Mouse (Mus musculus) heart, adult 2 months (tissue): ENCODE data around the gene Arhgef10l.

Experiments
- CTCF ChIP-seq: fragments of 200-600 bp; IDR thresholded peaks from 2 replicates; pipeline ENCODE4 v1.8.1; 2022; ENCODE audit warnings: antibody characterized with exemption, mild to moderate bottlenecking, moderate library complexity
- POLR2A ChIP-seq: fragments of 200-500 bp; IDR thresholded peaks from 2 replicates; pipeline ENCODE4 v1.6.1; 2011; ENCODE audit warnings: mild to moderate bottlenecking, low read depth, low read length, control low read depth; ENCODE audit not compliant: insufficient read depth

DNA sequence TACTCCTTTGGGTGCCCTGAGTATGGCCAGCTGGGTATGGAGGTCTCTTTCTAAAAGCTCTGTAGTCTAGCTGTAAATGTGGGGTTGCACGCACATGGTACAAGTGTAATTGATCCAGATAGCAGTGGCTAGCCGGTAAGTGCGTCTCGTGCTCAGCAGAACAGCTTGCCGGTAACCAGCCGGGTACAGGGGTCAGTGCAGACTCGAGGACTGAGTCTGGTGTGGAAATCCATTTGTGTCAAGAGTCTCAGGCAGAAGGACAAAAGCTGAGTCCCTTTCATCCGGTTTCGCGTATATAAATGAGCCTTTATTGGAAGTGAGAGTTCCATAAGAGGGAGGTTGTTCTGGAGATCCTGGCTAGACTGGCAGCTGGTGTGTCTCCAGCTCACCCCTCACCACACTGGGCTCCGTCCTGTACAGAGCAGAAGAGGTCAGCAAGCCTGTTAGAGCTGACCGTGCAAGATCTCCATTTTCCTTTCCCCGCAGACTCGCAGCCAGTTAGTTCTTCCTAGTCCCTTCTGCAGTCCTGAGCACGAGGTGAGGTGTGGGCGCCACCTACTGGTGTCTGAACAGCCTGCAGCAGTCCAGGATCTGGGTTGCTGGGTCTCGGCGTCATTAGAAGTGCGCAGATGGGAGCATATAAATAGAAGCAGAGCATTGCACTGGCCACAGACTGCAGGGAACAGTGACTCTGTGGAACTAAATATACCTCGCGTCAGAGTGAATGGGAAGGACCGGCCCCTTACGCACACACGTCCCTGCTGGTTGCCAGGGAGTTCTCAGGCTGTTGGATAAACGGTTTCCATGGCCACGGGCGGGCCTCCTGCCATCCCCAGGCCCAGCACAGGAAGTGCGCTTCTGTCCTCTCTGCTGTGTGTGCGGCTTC lies 47.9 kb upstream of the Arhgef10l start:
- peak; percentile 99 for TF ChIP-seq CTCF
- peak; percentile 28; the same call in 1 of the 2 replicates for TF ChIP-seq POLR2A
